Mouse (Mus musculus) spleen, postnatal 10 days (tissue): ENCODE measurements around the gene Olfr1140.

Experiments
- DNase-seq, 2 experiments: peaks; one replicate each; pipeline ENCODE4 v3.0.0; 2021 to 2022; ENCODE audit warnings: low spot score in 2 of 2

Olfr1140 gene

DNA sequence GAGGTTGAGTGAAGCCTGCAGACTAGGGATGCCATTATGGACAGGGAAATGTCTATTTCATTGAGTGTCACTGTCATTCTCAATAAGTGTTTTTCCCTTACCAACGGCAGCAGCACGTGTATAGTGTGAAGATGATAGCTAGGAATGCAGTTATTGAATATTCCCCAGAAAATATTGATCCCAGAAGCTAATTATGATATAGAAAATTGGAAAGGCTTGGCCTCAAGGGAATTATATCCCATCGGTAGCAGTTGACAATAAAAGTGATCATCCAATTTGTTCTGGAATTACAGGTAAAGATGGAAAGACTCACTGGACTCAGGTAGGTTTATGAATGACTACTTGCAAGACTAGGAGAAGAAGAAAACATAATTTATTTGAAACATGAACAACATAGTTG, at the start of gene Olfr1140:
TSS of gene Olfr1140 (plus strand) at position 301 of the 400 bp plus-strand sequence.
- no peak for DNase-seq

DNA sequence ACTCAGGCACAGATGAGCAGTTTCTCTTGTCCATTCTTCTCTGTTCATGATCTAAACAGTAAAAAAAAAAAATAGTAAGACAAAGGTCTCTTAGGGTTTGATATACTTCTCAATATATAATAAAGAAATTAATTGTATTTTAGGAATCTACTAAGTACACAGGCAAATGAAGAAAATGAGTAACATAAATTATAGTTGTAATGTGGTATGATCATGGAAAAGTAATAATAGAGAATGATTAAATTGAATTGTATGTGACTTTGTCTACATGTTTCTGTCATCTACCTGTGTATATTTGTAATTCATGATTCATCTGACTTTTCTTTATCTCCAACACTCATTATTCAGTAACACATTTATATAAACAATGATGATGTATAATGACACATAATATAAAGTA, 49.7 kb upstream of the Olfr1140 start, which contains the start of gene Olfr1136:
TSS of gene Olfr1136 (minus strand) at position 101 of the 400 bp plus-strand sequence.
- no peak for DNase-seq

DNA sequence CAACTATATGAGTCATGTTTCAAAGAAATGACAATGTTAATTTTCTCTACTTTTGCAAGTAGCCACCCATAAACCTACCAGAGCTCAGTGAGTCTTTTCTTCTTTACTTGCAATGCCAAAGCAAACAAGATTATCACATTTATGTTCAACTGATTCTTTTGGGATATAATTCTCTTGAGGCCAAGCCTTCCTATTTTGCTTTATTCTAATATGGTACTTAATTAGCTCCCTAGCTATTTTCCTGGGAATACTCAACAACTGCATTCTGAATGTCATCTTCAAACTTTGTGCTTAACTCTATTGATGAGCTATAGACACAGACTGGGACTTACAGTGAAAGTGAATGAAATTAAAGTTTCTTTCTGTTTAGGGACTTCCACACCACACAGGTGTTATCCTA, 30.5 kb upstream of the Olfr1140 start, which contains the start of gene Olfr1137:
TSS of gene Olfr1137 (minus strand) at position 101 of the 400 bp plus-strand sequence.
- DNase-seq, result no peak

DNA sequence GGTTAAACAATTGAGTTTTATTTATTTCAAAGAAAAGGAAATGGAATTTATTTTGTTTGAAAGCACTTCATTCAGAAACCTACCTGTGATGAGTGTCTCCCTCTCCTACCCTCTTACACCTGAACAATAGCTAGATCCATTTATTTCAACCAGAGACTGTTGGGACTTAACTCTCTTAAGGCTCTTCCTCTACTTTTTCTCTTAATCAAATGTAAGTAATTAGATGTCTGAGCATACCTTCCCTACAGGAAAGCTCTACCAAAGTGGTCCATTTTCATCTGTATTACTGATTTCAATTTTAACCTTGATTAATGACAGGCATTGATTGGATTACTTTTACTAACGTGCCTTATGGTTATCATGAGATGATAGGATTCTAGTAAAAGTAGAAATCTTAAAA, 3.7 kb upstream of the Olfr1140 start, which contains the start of gene Olfr1138:
TSS of gene Olfr1138 (minus strand) at position 101 of the 400 bp plus-strand sequence.
- DNase-seq, result no peak

DNA sequence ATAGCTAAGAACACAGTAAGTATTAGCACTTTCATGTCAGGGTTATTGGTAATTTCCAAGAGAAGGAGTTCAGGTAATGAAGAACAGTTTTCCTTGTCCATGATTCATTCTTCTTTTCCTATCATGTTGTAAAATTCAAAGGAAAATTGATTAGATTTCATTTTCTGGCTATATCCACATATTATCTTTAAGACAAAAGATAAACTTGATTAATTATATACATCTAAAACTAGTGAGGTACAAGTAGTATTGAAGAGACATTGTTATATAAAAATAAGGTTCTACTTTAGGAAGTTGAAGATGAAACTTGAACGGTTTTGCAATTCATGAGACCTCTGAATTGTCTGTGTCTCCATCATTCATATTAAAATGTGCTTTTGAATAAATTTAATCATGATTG, 10.3 kb downstream of the Olfr1140 start, which contains the start of gene Olfr1141:
TSS of gene Olfr1141 (minus strand) at position 101 of the 400 bp plus-strand sequence.
- DNase-seq, result no peak

DNA sequence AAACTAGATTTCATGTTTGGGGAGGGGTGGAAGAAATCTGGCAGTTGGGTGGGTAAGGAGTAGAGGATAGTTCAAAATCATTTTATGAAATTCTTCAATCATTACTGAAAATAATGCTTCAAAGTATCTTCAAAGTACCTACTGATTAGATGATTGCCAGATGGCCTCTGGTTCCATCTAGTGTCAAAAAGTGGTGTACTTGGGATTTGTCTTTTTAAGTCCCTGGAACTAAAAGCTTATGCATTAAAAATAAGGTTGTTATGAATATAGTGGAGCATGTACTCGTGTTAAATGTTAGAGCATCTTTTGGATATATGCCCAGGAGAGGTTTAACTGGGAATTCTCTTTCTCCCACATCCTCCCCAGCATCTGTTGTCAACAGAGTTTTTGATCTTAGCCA, 32.6 kb downstream of the Olfr1140 start:
- no peak for DNase-seq

- no peak for DNase-seq
Observed at GRCm38 (mm10) chr2:87779183-87779582, 35.6 kb downstream of the Olfr1140 start, which contains the start of gene Olfr152. Olfr152 (plus strand) TSS chr2:87779483.
